Mouse (Mus musculus): ENCODE measurements at regions not wholly inside any gene's neighbourhood (a gene's known extent, or its start where the extent isn't known, plus 50 kb on each side); places are given as distances from the start of the nearest gene placed in this dataset.
A peak's percentile ranks its signal among the peaks of the same experiment; 100 is the strongest.

GRCm38 (mm10) chr4:9218380-9218779, 979.5 kb upstream of the Car8 start:
- DNase-seq (ENCODE audit: low spot score) = no peak

- DNase-seq (ENCODE audit: low spot score) = no peak
These were observed 969.8 kb upstream of the Car8 start for GRCm38 (mm10) chr4:9208606-9209005.

GRCm38 (mm10) chr4:9200012-9200411, 961.2 kb upstream of the Car8 start:
- no peak for DNase-seq (ENCODE audit: low spot score)

- DNase-seq (ENCODE audit: low spot score) = no peak
These were observed 957.6 kb upstream of the Car8 start for GRCm38 (mm10) chr4:9196435-9196834.

GRCm38 (mm10) chr4:9193121-9193520, 954.3 kb upstream of the Car8 start:
- no peak for DNase-seq (ENCODE audit: low spot score)

- DNase-seq (ENCODE audit: low spot score) = no peak
These were observed 946.5 kb upstream of the Car8 start for GRCm38 (mm10) chr4:9185156-9185875.

GRCm38 (mm10) chr4:9184451-9185121, 945.7 kb upstream of the Car8 start:
- no peak for DNase-seq (ENCODE audit: low spot score)

GRCm38 (mm10) chr4:9174365-9174764, 935.5 kb upstream of the Car8 start:
- DNase-seq (ENCODE audit: low spot score) = no peak

- DNase-seq (ENCODE audit: low spot score) = no peak
These were observed 923.5 kb upstream of the Car8 start for GRCm38 (mm10) chr4:9162374-9162773.

GRCm38 (mm10) chr4:9161814-9162133, 922.9 kb upstream of the Car8 start:
- DNase-seq (ENCODE audit: low spot score) = no peak

- DNase-seq (ENCODE audit: low spot score) = no peak
These were observed 922.4 kb upstream of the Car8 start for GRCm38 (mm10) chr4:9161068-9161813.

- no peak for DNase-seq (ENCODE audit: low spot score)
These were observed 908.9 kb upstream of the Car8 start for GRCm38 (mm10) chr4:9147732-9148131.

GRCm38 (mm10) chr4:9144226-9145215, 905.7 kb upstream of the Car8 start:
- no peak for DNase-seq (ENCODE audit: low spot score)

GRCm38 (mm10) chr4:9143087-9143486, 904.2 kb upstream of the Car8 start:
- DNase-seq (ENCODE audit: low spot score) = no peak

GRCm38 (mm10) chr4:9141946-9142683, 903.3 kb upstream of the Car8 start:
- DNase-seq (ENCODE audit: low spot score) = no peak

- no peak for DNase-seq (ENCODE audit: low spot score)
These were observed 901.9 kb upstream of the Car8 start for GRCm38 (mm10) chr4:9140691-9141090.

GRCm38 (mm10) chr4:9136657-9137056, 897.8 kb upstream of the Car8 start:
- no peak for DNase-seq (ENCODE audit: low spot score)

GRCm38 (mm10) chr4:9136188-9136569, 897.3 kb upstream of the Car8 start:
- DNase-seq (ENCODE audit: low spot score) = no peak

GRCm38 (mm10) chr4:9135481-9136187, 896.8 kb upstream of the Car8 start:
- DNase-seq (ENCODE audit: low spot score) = peak; percentile 90

GRCm38 (mm10) chr4:9133695-9134094, 894.9 kb upstream of the Car8 start:
- DNase-seq (ENCODE audit: low spot score) = peak; percentile 43

Measured in gastrocnemius, adult 18-20 months (tissue).